Mouse (Mus musculus): ENCODE data around the gene Zgrf1.

The Zgrf1 gene

DNA sequence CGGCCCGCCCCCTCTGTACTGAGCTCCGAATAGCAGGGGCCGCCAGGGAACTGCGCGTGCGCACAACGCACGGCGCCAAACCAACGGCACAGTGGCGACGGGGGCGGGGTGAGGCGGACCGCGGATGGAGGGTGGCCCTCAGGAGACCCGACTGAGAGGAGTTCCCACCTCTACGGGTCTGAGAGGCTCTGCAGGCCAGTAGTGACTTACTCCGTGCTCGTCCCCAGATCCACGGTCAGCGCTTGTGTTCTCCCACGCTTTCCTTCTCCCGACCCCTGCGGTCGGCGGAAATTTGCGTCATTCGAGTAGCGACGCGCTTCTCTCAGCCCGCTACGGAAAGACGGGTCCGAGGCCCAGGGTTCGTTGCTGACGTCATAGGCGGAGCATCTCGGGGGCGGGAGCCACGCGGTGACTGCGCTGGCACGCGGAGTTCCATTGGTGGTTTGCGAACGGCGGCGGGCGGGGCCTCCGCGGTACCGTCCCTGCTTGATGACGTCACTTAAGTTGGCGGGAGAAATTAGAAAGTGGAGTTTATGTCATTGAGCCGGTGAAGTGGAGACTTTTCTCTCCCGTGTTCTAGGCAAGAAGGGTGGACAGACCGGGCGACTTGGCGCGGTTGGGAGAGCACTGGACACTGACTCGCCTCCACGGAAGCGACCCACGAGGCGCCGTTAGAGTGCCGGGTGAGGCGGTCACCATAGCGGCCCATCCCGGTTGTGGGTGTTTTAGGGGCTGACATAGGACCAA lies at the start of gene Zgrf1, which contains the start of gene Larp7:
TSS of gene Zgrf1 (plus strand) at position 517 of the 747 bp plus-strand sequence.
TSS of gene Larp7 (minus strand) at position 377 of the 747 bp plus-strand sequence.
- in situ Hi-C loops (cut with MboI, MseI): no loop called here

DNA sequence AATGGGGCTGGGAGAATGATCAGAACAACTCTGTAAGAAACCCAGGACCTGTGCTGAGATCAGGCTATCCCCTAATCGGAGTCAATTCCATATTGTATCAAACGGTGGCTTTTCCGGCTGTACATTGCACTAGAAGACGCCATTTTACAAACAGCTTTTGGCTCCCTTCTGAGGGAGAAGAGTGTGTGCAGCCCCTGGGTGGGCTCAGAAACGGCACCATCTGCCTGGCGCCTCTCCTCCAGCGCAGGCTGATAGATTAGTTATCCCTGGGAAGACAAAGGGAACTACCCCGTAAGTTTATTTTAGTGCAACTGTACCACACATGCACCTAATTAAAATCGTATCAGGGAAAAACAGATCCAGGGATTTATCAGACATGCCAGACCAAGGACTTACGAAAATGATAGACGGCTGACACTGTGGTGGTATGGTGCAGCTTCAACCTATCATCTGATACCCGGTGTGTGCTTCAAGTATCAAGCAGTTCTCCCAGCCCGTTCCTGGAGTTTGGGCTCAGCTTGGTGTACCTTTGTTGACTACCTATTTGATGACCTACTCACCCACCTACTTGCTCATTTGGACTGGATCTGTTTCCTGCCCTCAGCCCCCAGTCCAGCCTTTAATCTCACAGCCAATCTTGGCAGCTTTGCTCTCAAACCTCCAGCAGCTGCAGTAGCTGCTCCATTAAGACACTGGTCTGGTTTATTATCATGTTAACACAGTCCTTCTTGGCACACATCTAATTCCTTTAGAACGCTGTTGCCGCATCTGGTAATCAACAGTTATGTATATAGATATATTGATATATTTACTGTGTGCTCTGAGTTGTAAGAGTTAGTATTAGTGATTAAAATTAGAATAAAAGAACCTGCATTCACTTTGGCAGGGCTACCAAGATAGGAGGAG lies 45.2 kb upstream of the Zgrf1 start:
- in situ Hi-C loops (cut with MboI, MseI): loop anchor here (10.0 kb wide), 1 partner anchor 1347 kb away; no protein-coding TSS in a partner anchor

DNA sequence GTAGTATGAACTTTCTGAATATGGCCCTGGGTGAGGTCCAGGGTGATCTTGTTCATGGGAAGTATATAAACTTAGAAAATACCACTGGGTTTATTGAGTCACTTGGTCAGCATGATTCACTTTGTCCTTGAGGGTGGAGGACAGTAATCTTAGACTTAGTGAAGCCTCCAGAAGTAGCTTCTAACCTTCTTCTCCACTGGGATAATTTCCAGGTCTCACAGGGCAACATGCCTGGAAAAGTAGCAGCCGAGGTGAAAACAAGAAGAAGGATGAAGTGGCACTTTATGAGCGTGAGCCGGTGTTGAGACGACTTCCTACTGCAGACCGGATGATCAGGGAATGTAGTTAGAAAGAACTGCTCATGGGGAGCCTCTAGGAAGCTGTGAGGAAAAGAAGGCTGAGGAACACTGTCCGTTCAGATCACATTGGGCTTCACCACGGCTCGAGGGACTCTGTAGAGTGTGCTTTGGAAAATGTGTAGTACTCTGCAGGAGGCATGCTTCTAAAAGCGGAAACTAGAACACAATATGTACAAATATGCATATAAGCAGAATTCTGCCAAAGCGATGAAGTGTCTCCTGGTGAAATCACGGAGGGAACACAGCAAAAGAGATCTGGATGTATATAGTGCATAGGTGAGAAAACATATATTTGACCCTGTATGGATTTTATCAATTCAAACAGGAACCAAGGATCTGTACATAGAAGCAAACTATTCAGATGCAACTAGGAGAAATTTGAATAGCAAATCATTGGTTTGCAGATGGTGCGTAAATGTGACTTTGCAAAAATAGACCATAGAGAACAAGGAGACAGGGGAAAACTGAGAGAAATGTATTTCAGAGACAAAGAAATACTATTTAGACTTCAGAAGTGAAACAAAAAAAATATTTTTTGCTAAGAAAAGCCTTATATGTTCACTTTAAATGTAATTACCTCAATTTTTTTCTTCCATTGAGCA lies 41.2 kb upstream of the Zgrf1 start:
- in situ Hi-C loops (cut with MboI, MseI): no loop called here

DNA sequence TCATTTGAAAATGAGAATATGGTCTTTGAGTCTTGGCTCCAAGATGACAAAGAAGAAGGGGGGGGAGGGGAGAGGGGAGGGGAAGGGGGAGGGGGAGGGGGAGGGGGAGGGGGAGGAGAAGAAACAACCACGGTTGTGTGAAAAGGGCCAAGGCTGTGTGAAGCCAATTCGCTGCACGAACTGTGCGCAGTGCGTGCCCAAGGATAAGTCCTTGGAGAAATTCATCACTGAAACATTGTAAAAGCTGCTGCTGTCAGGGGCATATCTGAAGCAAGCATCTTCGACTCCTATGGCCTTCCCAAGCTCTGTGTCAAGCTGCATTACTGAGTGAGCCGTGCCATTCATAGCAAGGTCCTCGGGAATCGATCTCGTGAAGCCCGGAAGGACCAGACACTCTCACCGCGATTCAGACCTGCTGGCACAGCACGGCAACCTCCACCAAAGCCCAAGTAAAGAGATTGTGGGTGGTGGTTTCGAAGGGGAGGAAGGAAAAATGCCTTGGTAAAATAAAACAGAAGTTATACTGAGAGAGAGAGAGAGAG lies 40.4 kb upstream of the Zgrf1 start:
- in situ Hi-C loops (cut with MboI, MseI): no loop called here

DNA sequence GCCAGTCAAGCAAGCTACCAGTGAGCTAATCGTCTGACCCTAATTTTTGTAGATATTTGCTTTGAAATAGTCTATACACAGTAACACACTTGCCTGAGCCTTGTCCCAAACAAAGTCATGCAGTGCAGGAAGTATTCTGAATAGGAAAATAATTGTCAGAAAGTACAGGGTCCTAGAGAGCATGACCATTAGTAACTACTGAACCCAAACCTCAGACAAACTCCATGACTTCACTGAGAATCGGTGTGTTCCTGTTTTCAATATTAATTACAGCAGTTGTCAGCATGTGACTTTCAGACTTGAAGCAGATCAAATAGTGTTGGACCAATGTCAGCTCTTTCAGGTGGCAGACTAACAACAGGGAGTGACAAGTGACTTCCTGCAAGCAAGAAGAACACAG lies 39.6 kb upstream of the Zgrf1 start:
- in situ Hi-C loops (cut with MboI, MseI): no loop called here

DNA sequence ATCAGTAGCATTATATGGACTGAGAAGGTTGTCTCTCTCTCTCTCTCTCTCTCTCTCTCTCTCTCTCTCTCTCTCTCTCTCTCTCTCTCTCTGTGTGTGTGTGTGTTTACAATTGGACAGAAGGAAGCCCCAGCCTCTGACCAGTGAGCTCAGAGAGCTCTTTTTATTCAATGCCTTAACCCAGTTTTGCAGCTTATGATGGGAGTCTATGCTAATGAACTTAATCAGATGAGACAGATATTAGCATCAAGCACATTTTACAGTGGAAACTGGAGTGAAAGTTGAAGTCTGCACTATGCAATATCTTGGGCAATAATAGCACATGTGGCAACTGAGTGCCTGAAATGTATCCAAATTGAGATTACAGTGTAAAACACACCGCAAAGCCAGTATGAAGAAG lies 38.0 kb upstream of the Zgrf1 start:
- in situ Hi-C loops (cut with MboI, MseI): no loop called here

DNA sequence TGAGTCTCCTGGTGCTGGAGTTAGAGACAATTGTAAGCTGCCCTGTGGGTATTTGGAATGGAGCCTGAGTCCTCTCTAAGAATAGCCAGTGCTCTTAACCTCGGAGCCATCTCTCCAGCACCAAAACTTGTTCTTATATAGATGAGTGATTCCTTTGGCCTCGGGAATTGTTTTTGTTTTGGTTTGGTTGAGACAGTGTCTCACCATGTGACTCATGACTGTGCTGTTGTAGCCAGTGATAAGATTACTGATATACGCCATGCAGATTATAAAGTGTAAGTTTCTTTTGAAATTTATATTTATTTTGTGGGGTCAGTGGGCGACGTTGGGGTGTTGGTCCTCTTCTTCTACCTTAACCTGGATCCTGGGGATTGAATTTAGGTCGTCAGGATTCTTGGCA lies 33.0 kb upstream of the Zgrf1 start:
- in situ Hi-C loops (cut with MboI, MseI): no loop called here

DNA sequence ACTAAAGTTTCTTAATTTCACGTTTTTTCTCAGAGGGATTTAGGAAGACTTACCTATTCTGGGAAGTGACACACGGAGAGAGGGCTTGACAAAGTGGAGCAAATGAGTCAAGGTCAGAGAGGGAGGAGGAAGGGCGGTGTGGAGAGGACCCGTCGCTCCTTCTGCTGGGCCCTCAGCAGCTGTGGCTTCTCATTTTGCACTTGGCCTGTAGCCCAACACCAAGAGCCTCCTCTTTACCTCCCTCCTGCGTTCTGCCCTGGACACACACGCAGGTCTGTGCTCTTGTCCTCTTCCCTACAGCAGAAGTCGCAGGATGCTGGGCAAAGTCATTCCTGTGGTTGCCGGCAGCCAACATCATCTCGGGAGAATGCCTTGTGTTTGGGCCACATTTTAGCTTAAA lies 32.1 kb upstream of the Zgrf1 start:
- in situ Hi-C loops (cut with MboI, MseI): no loop called here

DNA sequence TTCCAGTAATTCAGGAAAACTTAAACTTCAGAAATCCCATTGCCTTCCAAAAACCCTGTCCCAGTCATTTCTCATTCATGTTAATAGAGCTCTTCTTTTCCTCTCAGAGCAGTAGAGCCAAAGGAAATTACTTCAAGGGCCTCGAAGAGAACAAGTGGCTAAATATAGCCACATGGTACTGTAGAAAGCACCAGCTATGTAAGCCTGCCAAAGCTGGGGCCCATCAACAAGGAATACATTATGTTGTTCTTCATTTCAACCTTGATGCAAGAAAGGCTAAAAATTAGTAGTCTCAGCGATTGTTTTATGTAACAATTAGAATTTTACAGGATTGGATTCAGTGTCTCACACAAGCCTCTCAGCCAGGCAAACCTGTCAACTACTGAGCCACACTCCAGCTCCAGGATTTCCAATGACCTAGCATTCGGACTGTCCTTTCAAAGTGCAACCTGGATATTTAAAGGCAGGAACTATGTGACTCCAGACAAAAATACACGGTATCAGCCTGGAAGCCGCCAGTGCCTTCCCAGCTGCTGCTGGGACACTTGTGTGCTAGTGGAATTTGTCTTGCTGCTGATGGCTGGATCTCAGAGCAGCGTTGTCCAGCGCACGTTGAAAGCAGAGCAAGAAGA lies 28.0 kb upstream of the Zgrf1 start:
- in situ Hi-C loops (cut with MboI, MseI): no loop called here

DNA sequence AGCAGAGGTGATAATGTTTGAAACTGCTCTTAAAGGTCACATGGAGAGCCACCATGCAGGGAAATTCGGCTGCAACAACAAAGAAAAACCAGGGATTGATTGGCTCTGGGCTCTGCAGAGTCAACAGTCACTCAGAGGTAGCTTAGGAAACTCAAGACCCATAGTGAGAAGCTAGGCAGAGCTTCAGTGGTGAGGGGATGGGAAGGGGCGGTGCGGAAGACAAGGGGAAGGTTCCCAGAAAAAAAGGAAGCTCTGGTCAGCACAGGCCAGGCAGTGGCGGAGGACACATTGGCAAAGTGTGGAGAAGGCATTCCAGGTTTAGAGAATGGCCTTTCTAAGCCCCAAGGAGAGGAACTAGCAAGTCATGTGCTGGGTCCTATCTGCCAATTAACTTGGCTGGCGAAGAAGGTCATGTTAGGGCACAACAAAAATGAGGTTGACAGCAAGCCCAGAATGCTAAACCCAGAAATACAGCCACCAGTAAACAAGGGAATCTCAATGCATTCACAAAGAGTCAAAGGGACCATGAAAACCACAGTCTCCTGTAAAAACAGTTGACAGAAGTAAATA lies 25.7 kb upstream of the Zgrf1 start:
- in situ Hi-C loops (cut with MboI, MseI): no loop called here

DNA sequence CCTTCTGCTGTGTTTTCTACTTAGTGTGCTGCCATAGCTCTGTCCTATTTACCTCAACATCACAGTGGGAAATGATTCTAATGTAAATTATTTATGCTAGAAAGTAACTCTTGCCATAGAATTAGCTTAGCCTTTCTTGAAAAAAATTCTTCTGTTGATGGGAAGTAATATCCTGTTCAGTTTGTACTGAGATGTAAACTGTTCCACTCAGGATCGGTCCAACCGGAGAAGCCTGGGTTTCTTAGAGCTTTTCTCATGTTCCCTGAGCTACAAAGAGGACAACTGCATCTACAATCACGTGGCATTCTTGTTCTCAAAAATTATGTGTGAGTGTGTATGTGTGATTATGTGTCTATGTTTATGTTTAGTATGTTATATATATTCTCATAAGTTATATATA lies 24.1 kb upstream of the Zgrf1 start:
- in situ Hi-C loops (cut with MboI, MseI): no loop called here

DNA sequence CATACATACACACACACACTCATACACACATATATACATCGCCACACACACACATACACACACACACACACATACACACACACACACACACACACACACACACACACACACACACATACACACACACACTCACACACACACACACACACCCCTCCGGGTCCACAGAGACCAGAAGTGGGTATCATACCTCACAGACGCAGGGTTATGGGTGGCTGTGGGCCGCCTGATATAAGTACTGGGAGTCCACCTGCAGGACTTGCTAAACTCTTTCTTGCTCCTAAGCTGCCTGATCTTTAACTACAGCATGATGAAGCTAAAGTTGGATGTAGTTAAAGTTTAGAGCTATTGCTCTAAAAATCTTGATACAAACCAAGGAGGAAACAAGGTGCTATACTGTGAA lies 23.5 kb upstream of the Zgrf1 start:
- in situ Hi-C loops (cut with MboI, MseI): no loop called here

DNA sequence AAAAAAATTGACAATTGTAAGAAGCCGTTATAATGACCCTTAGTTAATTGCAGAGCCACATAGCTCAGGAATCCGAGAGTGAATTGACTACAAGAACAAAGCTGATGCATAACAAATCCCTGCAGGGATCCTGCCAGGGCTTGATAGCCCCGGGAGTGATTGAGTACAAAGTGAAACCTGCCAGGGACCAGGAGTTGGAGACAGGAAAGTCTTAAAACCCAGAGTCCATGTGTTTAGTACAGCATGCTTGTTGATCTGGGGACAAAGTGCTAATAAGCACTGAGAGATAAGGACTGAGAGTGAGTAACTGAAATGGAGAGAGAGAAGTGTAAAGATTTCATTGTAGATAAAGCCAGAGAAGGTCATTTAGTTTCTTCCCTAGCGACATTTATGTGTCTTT lies 23.0 kb upstream of the Zgrf1 start:
- in situ Hi-C loops (cut with MboI, MseI): no loop called here

DNA sequence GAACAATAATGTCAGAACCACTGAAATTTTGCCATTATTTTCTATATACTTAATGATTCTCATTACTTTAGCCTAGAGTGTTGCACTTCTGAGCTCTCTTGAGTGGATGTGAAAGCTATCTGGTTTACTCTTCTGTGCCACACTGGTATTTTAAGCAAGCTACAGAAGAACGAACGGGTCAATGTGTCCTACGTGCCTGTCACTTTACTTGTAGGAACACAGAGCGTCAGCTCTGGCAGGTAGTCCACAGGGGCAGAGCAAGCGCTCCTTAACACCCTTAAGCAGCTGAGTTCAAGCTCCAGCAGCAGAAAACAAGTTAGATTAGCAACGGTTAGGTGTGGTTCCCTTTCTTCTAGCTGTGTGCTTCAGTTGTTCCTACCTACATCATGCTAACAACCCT lies 14.1 kb upstream of the Zgrf1 start:
- in situ Hi-C loops (cut with MboI, MseI): no loop called here

DNA sequence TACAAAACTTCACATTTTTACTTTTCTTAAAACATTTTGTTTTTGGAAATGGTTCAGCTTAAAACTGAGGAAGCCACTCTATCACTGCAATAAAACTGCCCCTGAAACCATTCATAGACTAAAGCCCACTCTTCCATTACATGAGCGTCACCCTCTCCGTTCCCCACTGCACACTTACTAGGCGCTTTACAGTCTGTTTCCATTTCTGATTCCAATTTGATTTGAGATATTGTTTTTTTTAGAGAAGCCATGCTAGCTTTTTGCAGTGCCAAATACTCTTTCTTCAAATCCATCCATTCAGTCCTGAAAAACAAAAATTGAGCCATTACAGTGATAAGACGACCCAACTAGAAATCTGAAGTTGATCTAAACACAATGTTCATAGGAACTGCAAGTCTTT lies 9.3 kb upstream of the Zgrf1 start:
- in situ Hi-C loops (cut with MboI, MseI): loop anchor here (5.0 to 10.0 kb wide), 2 partner anchors 212 to 581 kb away; no protein-coding TSS in a partner anchor

DNA sequence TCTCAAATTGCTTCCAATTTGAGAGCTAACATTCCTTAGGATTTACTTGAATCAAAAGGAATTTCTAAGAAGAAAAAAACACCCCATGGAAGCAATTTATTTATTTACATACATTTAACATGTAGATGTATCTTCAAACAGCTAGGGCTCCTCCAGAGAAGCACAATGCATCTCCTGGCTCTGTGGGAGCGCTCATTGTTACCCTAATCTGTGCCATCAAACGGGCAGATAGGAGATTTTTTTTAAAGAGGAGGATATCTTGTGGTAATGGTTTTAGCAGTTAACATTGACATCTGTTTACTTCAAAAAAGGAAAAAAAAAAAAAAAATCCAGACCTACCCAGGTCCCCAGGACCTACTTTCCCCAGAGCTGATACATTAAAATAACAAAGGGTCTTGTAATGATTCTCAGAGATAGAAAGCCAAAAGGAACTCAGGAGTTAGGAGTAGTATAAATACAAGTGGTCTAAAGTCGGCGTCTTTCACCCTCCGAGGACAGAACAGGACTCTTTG lies 8.6 kb upstream of the Zgrf1 start:
- in situ Hi-C loops (cut with MboI, MseI): loop anchor here (5.0 to 10.0 kb wide), 2 partner anchors 212 to 580 kb away; no protein-coding TSS in a partner anchor

DNA sequence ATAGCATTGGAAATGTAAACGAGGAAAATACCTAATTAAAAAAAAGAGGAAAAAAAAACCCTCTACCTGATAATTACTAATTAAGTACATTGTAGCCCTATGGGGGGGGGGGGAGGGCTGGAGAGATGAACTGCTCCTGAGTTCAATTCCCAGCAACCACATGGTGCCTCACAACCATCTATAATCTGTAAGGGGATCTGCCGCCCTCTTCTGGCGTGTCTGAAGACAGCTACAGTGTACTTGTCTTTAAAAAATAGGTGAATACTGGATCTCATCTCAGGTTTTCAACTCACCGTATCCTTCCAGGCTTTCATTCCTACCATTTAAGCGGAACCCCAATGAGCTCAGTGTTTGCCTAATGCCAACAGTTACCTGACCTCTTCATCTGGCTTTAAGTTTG lies 5.4 kb upstream of the Zgrf1 start:
- in situ Hi-C loops (cut with MboI, MseI): loop anchor here (10.0 kb wide), 1 partner anchor 577 kb away; no protein-coding TSS in a partner anchor

DNA sequence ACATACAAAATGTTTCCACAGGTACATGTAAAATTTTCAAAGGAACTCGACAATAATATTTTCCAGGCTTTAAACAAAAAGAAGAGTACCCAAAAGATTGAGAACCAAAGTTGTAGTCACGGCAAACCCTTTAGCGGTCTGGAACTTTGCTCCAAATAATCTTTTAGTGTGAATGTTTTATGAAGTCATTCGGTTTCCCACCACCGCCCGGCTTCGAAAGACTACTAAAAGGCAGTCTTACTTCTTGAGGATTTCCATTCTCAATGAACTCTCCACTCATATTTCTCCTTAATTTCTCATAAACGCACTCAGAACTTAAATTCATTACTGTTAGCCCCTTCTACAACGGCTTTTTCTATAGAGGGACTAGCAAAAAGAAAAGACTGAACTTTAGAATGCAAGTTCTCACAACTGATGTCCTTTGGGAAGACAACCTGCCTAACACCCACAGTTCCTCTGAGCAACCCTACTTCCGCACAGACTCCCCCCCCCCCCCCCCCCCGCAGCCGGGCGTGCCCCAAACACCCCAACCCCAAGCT lies 786 bp upstream of the Zgrf1 start:
- in situ Hi-C loops (cut with MboI, MseI): no loop called here

DNA sequence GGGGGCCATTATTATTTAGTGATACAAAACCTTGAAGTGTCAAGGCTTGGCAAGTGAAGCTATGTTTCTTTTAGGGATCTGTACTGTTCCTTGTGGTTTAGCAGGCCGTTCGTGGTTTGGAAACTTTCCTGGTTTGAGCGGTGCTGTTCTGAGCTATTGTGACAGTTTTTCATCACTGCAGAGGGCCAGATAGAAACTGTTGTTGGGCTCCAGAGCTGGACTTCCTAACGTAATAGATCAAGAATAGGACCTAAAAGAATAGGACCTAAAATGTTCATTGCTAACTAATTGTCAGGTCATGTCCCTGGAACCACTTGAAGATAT lies 393 bp downstream of the Zgrf1 start:
- in situ Hi-C loops (cut with MboI, MseI): no loop called here

DNA sequence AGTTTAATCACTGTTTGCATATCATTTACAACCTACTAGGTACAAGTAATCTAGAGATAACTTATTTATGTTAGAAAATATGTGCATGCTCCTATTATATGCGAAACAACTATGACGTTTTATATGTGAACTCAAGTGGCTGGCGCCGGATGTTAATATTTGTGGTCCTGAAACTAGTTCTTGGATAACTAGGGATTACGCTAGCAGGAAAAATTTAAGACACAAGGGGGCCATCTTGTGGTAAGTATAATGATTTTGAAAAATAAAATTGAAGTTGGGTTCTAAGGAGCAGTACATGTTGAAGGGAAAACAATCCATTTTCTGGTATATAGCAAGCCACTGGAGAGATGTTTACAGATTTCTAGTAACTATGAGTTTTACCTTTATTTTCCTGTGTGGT lies 1.4 kb downstream of the Zgrf1 start:
- in situ Hi-C loops (cut with MboI, MseI): no loop called here

Measured in T-helper 1 cell (primary cell).